Mouse (Mus musculus): ENCODE results near the gene Rnf169. TPM values are rescaled to one million over a fixed set of nuclear protein-coding genes. Genes with fewer than 3 reads are reported as not detected.
A peak's percentile ranks its signal among the peaks of the same experiment; 100 is the strongest.

Gene Rnf169
- polyA plus RNA-seq, 1 experiment from 2014 or later = 1.8 TPM

DNA sequence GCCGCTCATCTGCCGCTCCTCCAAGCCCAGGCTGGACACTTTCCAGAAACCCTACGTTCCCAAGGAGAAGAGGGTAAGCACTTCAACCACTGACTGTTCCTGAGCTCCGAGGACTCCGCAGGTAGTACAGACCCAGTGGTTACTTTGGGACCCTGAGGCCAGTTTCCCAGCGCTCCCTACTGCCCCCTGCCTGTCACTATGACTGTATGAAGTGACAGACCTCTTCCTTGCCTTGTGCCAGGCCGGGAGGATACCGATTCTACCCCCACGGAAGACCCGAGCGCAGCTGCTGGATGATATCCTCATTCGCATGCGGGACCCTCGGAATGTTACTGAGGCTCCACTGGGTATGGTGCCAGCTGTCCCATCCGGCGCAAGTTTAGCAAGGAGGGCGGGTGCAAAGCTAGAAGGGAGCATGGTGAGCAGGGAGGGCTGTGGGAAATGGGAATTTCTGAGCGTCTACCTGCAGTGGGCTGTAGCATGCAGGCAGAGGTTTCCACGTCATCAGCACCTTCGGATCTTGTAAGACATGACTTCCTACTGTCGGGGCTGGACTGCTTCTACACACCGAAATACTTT lies 63.4 kb downstream of the Rnf169 start:
- peaks cover 8% of the 10 kb centered on the region for H3K4me1 ChIP-seq (replicated peaks; ENCODE audit: control insufficient read depth, insufficient read depth)
- no peaks in the 10 kb centered on the region for H3K9me3 ChIP-seq (ENCODE audit: control insufficient read depth, low read length)
- H3K27me3 ChIP-seq (ENCODE audit: control insufficient read depth, insufficient read depth, low read length) = no peaks in the 10 kb centered on the region
- peak; percentile 77 for TF ChIP-seq CTCF (IDR thresholded peaks at IDR 0.05; ENCODE audit: low read depth)
- TF ChIP-seq EP300 (optimal IDR thresholded peaks at IDR 0.05) = no peak
- no peak overlapping the region for H3K27ac ChIP-seq (replicated peaks)
- no peaks in the 10 kb centered on the region for H3K36me3 ChIP-seq (ENCODE audit: control insufficient read depth, insufficient read depth, low read length)
- peak overlapping the region; percentile 80 for H3K4me2 ChIP-seq (replicated peaks; ENCODE audit: low read depth)
- peak overlapping the region; percentile 55 for H3K9ac ChIP-seq (ENCODE audit: low read length)
- peak overlapping the region; percentile 38 for H3K4me3 ChIP-seq (ENCODE audit: low read depth, low read length)
- DNase-seq (ENCODE audit: low spot score) (peak; percentile 50), ATAC-seq (ENCODE audit: low FRiP score, low TSS enrichment) (peak; percentile 15; the same call in 1 of the 2 replicates)
- 5% methylated on average over 22 of the region's 22 CpGs for WGBS

- no peak overlapping the region for H3K27ac ChIP-seq (replicated peaks)
- TF ChIP-seq EP300 (optimal IDR thresholded peaks at IDR 0.05) = no peak
- no peak for TF ChIP-seq CTCF (IDR thresholded peaks at IDR 0.05; ENCODE audit: low read depth)
- 75% methylated on average over 2 of the region's 2 CpGs for WGBS
- H3K4me2 ChIP-seq (replicated peaks; ENCODE audit: low read depth) = no peak overlapping the region
- no peak for ATAC-seq (ENCODE audit: low FRiP score, low TSS enrichment)
- H3K36me3 ChIP-seq (ENCODE audit: control insufficient read depth, insufficient read depth, low read length) = no peaks in the 10 kb centered on the region
- H3K4me1 ChIP-seq (replicated peaks; ENCODE audit: control insufficient read depth, insufficient read depth) = peaks cover 8% of the 10 kb centered on the region
- no peak for DNase-seq (ENCODE audit: low spot score)
- H3K4me3 ChIP-seq (ENCODE audit: low read depth, low read length) = no peak overlapping the region
- H3K9me3 ChIP-seq (ENCODE audit: control insufficient read depth, low read length) = no peaks in the 10 kb centered on the region
- H3K27me3 ChIP-seq (ENCODE audit: control insufficient read depth, insufficient read depth, low read length) = no peaks in the 10 kb centered on the region
- H3K9ac ChIP-seq (ENCODE audit: low read length) = no peak overlapping the region
Observed at GRCm38 (mm10) chr7:99915511-99915910, 64.7 kb downstream of the Rnf169 start.

GRCm38 (mm10) chr7:99914316-99914715 lies 65.9 kb downstream of the Rnf169 start:
- 89% methylated on average over 10 of the region's 10 CpGs for WGBS
- H3K9me3 ChIP-seq (ENCODE audit: control insufficient read depth, low read length) = no peaks in the 10 kb centered on the region
- no peak for ATAC-seq (ENCODE audit: low FRiP score, low TSS enrichment)
- no peaks in the 10 kb centered on the region for H3K36me3 ChIP-seq (ENCODE audit: control insufficient read depth, insufficient read depth, low read length)
- no peak overlapping the region for H3K27ac ChIP-seq (replicated peaks)
- no peak overlapping the region for H3K9ac ChIP-seq (ENCODE audit: low read length)
- no peak overlapping the region for H3K4me3 ChIP-seq (ENCODE audit: low read depth, low read length)
- no peak for DNase-seq (ENCODE audit: low spot score)
- H3K4me1 ChIP-seq (replicated peaks; ENCODE audit: control insufficient read depth, insufficient read depth) = peaks cover 8% of the 10 kb centered on the region
- TF ChIP-seq EP300 (optimal IDR thresholded peaks at IDR 0.05) (no peak), CTCF (IDR thresholded peaks at IDR 0.05; ENCODE audit: low read depth) (no peak)
- H3K27me3 ChIP-seq (ENCODE audit: control insufficient read depth, insufficient read depth, low read length) = no peaks in the 10 kb centered on the region
- H3K4me2 ChIP-seq (replicated peaks; ENCODE audit: low read depth) = no peak overlapping the region

DNA sequence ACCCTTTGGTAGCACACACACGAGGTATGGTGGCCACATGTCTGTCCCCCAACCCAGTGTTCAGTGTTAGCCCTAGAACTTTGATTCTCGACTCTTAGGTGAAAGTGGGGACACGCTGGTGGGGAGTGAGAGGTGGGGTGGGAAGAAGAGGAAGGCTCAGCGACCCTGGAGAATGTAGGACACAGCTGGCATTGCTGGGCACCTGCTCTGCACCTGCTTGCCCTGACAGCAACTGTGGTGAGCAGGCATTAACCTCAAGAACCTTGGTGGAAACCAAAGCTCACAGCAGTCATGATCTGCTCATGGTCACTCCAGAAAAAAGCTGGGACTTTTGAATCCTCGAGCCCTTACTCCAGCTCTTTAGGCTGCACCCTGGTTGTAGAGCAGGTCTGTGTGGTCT lies 69.2 kb downstream of the Rnf169 start:
- no peaks in the 10 kb centered on the region for H3K9me3 ChIP-seq (ENCODE audit: control insufficient read depth, low read length)
- H3K36me3 ChIP-seq (ENCODE audit: control insufficient read depth, insufficient read depth, low read length) = no peaks in the 10 kb centered on the region
- TF ChIP-seq EP300 (optimal IDR thresholded peaks at IDR 0.05) = no peak
- no peak overlapping the region for H3K27ac ChIP-seq (replicated peaks)
- WGBS = 78% methylated on average over 5 of the region's 5 CpGs
- H3K9ac ChIP-seq (ENCODE audit: low read length) = no peak overlapping the region
- no peaks in the 10 kb centered on the region for H3K27me3 ChIP-seq (ENCODE audit: control insufficient read depth, insufficient read depth, low read length)
- H3K4me2 ChIP-seq (replicated peaks; ENCODE audit: low read depth) = no peak overlapping the region
- H3K4me1 ChIP-seq (replicated peaks; ENCODE audit: control insufficient read depth, insufficient read depth) = no peaks in the 10 kb centered on the region
- DNase-seq (ENCODE audit: low spot score) (no peak), ATAC-seq (ENCODE audit: low FRiP score, low TSS enrichment) (no peak)
- H3K4me3 ChIP-seq (ENCODE audit: low read depth, low read length) = no peak overlapping the region

- H3K4me1 ChIP-seq (replicated peaks; ENCODE audit: control insufficient read depth, insufficient read depth) = no peaks in the 10 kb centered on the region
- H3K27ac ChIP-seq (replicated peaks) = no peak overlapping the region
- no peak overlapping the region for H3K4me3 ChIP-seq (ENCODE audit: low read depth, low read length)
- ATAC-seq (ENCODE audit: low FRiP score, low TSS enrichment) (no peak), DNase-seq (ENCODE audit: low spot score) (no peak)
- no peak overlapping the region for H3K9ac ChIP-seq (ENCODE audit: low read length)
- H3K36me3 ChIP-seq (ENCODE audit: control insufficient read depth, insufficient read depth, low read length) = no peaks in the 10 kb centered on the region
- WGBS = 44% methylated on average over 3 of the region's 3 CpGs
- TF ChIP-seq CTCF (IDR thresholded peaks at IDR 0.05; ENCODE audit: low read depth) (no peak), EP300 (optimal IDR thresholded peaks at IDR 0.05) (no peak)
- no peak overlapping the region for H3K4me2 ChIP-seq (replicated peaks; ENCODE audit: low read depth)
- no peaks in the 10 kb centered on the region for H3K27me3 ChIP-seq (ENCODE audit: control insufficient read depth, insufficient read depth, low read length)
- H3K9me3 ChIP-seq (ENCODE audit: control insufficient read depth, low read length) = no peaks in the 10 kb centered on the region
Observed at GRCm38 (mm10) chr7:99907463-99907862, 72.8 kb downstream of the Rnf169 start.

GRCm38 (mm10) chr7:99906346-99906745 lies 73.9 kb downstream of the Rnf169 start:
- H3K27me3 ChIP-seq (ENCODE audit: control insufficient read depth, insufficient read depth, low read length) = no peaks in the 10 kb centered on the region
- no peaks in the 10 kb centered on the region for H3K36me3 ChIP-seq (ENCODE audit: control insufficient read depth, insufficient read depth, low read length)
- no peak overlapping the region for H3K4me2 ChIP-seq (replicated peaks; ENCODE audit: low read depth)
- H3K27ac ChIP-seq (replicated peaks) = no peak overlapping the region
- H3K4me3 ChIP-seq (ENCODE audit: low read depth, low read length) = no peak overlapping the region
- DNase-seq (ENCODE audit: low spot score) = no peak
- ATAC-seq (ENCODE audit: low FRiP score, low TSS enrichment) = no peak
- H3K4me1 ChIP-seq (replicated peaks; ENCODE audit: control insufficient read depth, insufficient read depth) = no peaks in the 10 kb centered on the region
- no peak overlapping the region for H3K9ac ChIP-seq (ENCODE audit: low read length)
- 90% methylated on average over 3 of the region's 3 CpGs for WGBS
- H3K9me3 ChIP-seq (ENCODE audit: control insufficient read depth, low read length) = no peaks in the 10 kb centered on the region
- TF ChIP-seq EP300 (optimal IDR thresholded peaks at IDR 0.05) (no peak), CTCF (IDR thresholded peaks at IDR 0.05; ENCODE audit: low read depth) (no peak)

Data from stomach, postnatal 0 days (tissue).